Mouse (Mus musculus) gonadal fat pad, adult 2 months (tissue): ENCODE data around the gene Eef1akmt3. TPM values are rescaled to one million over a fixed set of nuclear protein-coding genes. Genes with fewer than 3 reads are reported as not detected.
A peak's percentile ranks its signal among the peaks of the same experiment; 100 is the strongest.

Experiments
- DNase-seq: peaks from one replicate; pipeline ENCODE4 v3.0.0-alpha.2; 2012; ENCODE audit warnings: low read depth
- polyA plus RNA-seq: library from polyadenylated mRNA; depleted of rRNA; stranded (reverse); fragments of >200 nt; gene quantifications from 2 replicates; pipeline ENCODE4 v1.2.3, GENCODE M21; 2012; rRNA removed

Gene Eef1akmt3
- polyA plus RNA-seq, 1 experiment = 0.55 TPM

GRCm38 (mm10) chr10:126997340-126998113 is 43.8 kb downstream of the Eef1akmt3 start:
- no peak for DNase-seq

GRCm38 (mm10) chr10:126993621-126994020 is 47.7 kb downstream of the Eef1akmt3 start:
- no peak for DNase-seq

- no peak for DNase-seq
Measured at GRCm38 (mm10) chr10:126991676-126992075, 49.6 kb downstream of the Eef1akmt3 start.

GRCm38 (mm10) chr10:126990313-126991056 is 50.8 kb downstream of the Eef1akmt3 start:
- DNase-seq = peak; percentile 64

- no peak for DNase-seq
Measured at GRCm38 (mm10) chr10:126988513-126989165, 52.7 kb downstream of the Eef1akmt3 start.

GRCm38 (mm10) chr10:126987183-126988118 is 53.9 kb downstream of the Eef1akmt3 start:
- no peak for DNase-seq

- no peak for DNase-seq
Measured at GRCm38 (mm10) chr10:126986541-126986961, 54.8 kb downstream of the Eef1akmt3 start.

GRCm38 (mm10) chr10:126985579-126985978 is 55.7 kb downstream of the Eef1akmt3 start:
- no peak for DNase-seq

GRCm38 (mm10) chr10:126985127-126985526 is 56.2 kb downstream of the Eef1akmt3 start:
- DNase-seq = no peak

- no peak for DNase-seq
Measured at GRCm38 (mm10) chr10:126984189-126985004, 56.9 kb downstream of the Eef1akmt3 start.

GRCm38 (mm10) chr10:126983193-126983725 is 58.1 kb downstream of the Eef1akmt3 start:
- DNase-seq = no peak

- no peak for DNase-seq
Measured at GRCm38 (mm10) chr10:126981746-126982145, 59.6 kb downstream of the Eef1akmt3 start.

Other genes with a start within 250 kb of the Eef1akmt3 start
- gene Atp23, start 140.2 kb downstream of the Eef1akmt3 start, polyA plus RNA-seq = 8.1 and 8.8 TPM in 2 replicates
- 119 and 121 TPM in 2 replicates for gene Ctdsp2, start 62.8 kb downstream of the Eef1akmt3 start, polyA plus RNA-seq
- 0.07 and 0.13 TPM in 2 replicates for gene Avil, start 40.8 kb downstream of the Eef1akmt3 start, polyA plus RNA-seq
- 27.1 and 32.9 TPM in 2 replicates for gene Tsfm, start 10.7 kb downstream of the Eef1akmt3 start, polyA plus RNA-seq
- gene Mettl1, start 99 bp downstream of the Eef1akmt3 start, polyA plus RNA-seq = 31.2 and 31.9 TPM in 2 replicates
- gene Cyp27b1, start 6.7 kb upstream of the Eef1akmt3 start, polyA plus RNA-seq = 0.22 TPM in 2 replicates
- 6.1 and 8.9 TPM in 2 replicates for gene March9, start 18.7 kb upstream of the Eef1akmt3 start, polyA plus RNA-seq
- gene Cdk4, start 22.0 kb upstream of the Eef1akmt3 start, polyA plus RNA-seq = 204 and 205 TPM in 2 replicates
- 128 and 146 TPM in 2 replicates for gene Tspan31, start 28.8 kb upstream of the Eef1akmt3 start, polyA plus RNA-seq
- 5.3 and 5.7 TPM in 2 replicates for gene Agap2, start 33.8 kb upstream of the Eef1akmt3 start, polyA plus RNA-seq
- gene Os9, start 79.6 kb upstream of the Eef1akmt3 start, polyA plus RNA-seq = 109 and 143 TPM in 2 replicates
- gene B4galnt1, start 123.7 kb upstream of the Eef1akmt3 start, polyA plus RNA-seq = 60.5 and 112 TPM in 2 replicates
- gene Slc26a10, start 139.1 kb upstream of the Eef1akmt3 start, polyA plus RNA-seq = 1.0 and 1.2 TPM in 2 replicates
- gene Arhgef25, start 148.6 kb upstream of the Eef1akmt3 start, polyA plus RNA-seq = 25.7 and 29.6 TPM in 2 replicates
- gene Dtx3, start 154.2 kb upstream of the Eef1akmt3 start, polyA plus RNA-seq = 91.3 and 116 TPM in 2 replicates
- gene Pip4k2c, start 170.1 kb upstream of the Eef1akmt3 start, polyA plus RNA-seq = 76.9 and 93.8 TPM in 2 replicates
- 2.4 and 6.4 TPM in 2 replicates for gene Kif5a, start 221.8 kb upstream of the Eef1akmt3 start, polyA plus RNA-seq
- 228 and 280 TPM in 2 replicates for gene Dctn2, start 224.9 kb upstream of the Eef1akmt3 start, polyA plus RNA-seq
- gene Mbd6, start 247.5 kb upstream of the Eef1akmt3 start, polyA plus RNA-seq = 21.8 and 32.7 TPM in 2 replicates